Mouse (Mus musculus): ENCODE data around the gene Acly. TPM values are rescaled to one million over a fixed set of nuclear protein-coding genes. Genes with fewer than 3 reads are reported as not detected.

The Acly gene
- polyA plus RNA-seq, 1 experiment from 2014 or later: 70.4 TPM

DNA sequence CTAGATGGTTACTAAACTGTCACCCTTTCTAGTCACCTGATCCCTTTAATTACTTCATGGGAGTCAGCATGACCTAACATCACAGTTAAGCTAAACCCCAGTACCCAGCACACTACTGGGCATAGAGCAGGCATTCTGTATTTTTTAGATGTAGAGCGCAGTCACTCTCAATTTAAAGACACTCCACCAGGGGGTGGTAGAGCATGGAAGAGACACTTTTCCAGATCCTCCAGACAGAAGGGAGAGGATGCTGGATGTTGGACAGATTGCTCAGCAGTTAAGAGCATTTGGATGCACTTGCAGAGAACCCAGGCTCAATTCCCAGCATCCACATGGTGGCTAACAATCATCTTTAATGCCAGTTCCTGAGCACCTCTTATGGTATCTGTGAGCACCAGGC is 15.4 kb downstream of the Acly start:
- Histone ChIP-seq H3K4me3 (ENCODE audit: inconsistent target) (no peak overlapping the region), H3K36me3 (ENCODE audit: inconsistent target) (peaks cover 96% of the 10 kb centered on the region)
- 100% methylated on average over 1 of the region's 1 CpGs for WGBS (ENCODE audit: missing documents)

DNA sequence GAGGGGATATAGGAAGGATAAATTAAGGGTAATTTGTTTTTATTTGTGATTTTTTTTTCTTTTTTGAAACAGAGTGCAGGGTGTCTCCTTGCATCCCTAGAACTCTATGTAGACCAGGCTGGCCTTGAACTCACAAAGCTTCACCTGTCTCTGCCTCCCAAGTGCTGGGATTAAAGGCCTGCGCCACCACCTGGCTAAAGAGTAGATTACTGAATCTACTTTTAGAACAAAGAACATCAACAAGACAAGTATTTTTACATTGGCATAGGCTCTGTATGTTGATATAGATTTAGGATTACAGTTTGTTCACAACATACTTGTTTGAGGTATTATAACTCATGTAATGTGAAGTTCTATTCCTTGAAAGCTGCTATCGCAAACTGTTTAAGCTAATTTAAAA is 17.2 kb downstream of the Acly start:
- 94% methylated on average over 2 of the region's 2 CpGs for WGBS (ENCODE audit: missing documents)
- H3K4me3 ChIP-seq (ENCODE audit: inconsistent target): no peak overlapping the region
- H3K79me2 ChIP-seq (ENCODE audit: inconsistent target): no peaks in the 10 kb centered on the region
- no peak overlapping the region for H3K27ac ChIP-seq
- H3K36me3 ChIP-seq (ENCODE audit: inconsistent target): peaks cover 86% of the 10 kb centered on the region

More for the DNA sequence above, 15.4 kb downstream of the Acly start:
- Histone ChIP-seq H3K27ac (no peak overlapping the region), H3K79me2 (ENCODE audit: inconsistent target) (no peaks in the 10 kb centered on the region)

DNA sequence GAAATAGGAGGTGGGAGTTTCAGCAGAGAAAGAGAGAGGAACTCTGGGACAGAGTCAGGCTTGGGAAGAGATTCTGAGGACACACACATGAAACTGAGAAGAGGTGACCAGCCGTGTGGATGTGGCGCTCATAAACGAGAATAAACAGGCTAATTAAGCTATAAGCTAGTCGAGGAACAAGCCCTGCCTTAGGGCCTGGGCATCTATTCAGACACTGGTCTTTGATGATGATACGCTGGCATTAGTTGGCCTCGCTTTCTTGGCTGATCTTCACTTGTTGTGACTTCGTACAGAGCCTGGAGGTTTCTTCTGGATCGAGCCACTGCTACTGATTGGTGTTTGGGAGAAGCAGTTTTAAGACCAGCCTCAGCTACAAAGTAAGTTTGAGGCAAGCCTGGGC is 21.8 kb downstream of the Acly start:
- H3K4me3 ChIP-seq (ENCODE audit: inconsistent target): no peak overlapping the region
- H3K79me2 ChIP-seq (ENCODE audit: inconsistent target): no peaks in the 10 kb centered on the region
- peaks cover 85% of the 10 kb centered on the region for H3K36me3 ChIP-seq (ENCODE audit: inconsistent target)
- whole genome bisulfite sequencing (ENCODE audit: missing documents): 98% methylated on average over 8 of the region's 8 CpGs
- H3K27ac ChIP-seq: no peak overlapping the region

- Histone ChIP-seq H3K27ac (no peak overlapping the region), H3K4me3 (ENCODE audit: inconsistent target) (no peak overlapping the region), H3K79me2 (ENCODE audit: inconsistent target) (no peaks in the 10 kb centered on the region), H3K36me3 (ENCODE audit: inconsistent target) (peaks cover 85% of the 10 kb centered on the region)
- 95% methylated on average over 11 of the region's 12 CpGs for WGBS (ENCODE audit: missing documents)
These were observed 22.7 kb downstream of the Acly start for GRCm38 (mm10) chr11:100504990-100505660.

DNA sequence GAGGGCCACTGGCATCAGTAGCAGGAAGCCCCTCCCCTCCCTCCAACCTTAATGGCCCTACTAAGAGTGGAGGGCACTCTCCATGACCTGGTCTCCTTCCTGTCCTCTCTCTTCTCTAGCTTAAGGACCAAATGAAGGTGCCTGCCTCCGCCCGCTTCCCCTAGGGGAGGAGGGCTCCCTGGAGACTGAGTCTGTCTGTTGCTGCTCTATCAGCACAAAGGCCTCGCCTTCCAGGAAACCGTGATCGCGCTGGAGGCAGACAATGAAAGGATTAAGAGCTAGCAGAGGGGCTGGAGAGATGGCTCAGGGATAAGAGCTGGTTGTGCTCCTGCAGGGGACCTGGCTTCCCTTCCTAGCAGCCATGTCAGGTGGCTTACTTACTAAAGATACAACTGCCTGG is 26.5 kb downstream of the Acly start:
- H3K79me2 ChIP-seq (ENCODE audit: inconsistent target): no peaks in the 10 kb centered on the region
- whole genome bisulfite sequencing (ENCODE audit: missing documents): 92% methylated on average over 6 of the region's 6 CpGs
- H3K4me3 ChIP-seq (ENCODE audit: inconsistent target): no peak overlapping the region
- H3K36me3 ChIP-seq (ENCODE audit: inconsistent target): peaks cover 87% of the 10 kb centered on the region
- H3K27ac ChIP-seq: no peak overlapping the region

- Histone ChIP-seq H3K27ac (no peak overlapping the region), H3K4me3 (ENCODE audit: inconsistent target) (no peak overlapping the region), H3K79me2 (ENCODE audit: inconsistent target) (no peaks in the 10 kb centered on the region), H3K36me3 (ENCODE audit: inconsistent target) (peaks cover 87% of the 10 kb centered on the region)
- WGBS (ENCODE audit: missing documents): 92% methylated on average over 7 of the region's 7 CpGs
These were observed 27.1 kb downstream of the Acly start for GRCm38 (mm10) chr11:100500651-100501050.

DNA sequence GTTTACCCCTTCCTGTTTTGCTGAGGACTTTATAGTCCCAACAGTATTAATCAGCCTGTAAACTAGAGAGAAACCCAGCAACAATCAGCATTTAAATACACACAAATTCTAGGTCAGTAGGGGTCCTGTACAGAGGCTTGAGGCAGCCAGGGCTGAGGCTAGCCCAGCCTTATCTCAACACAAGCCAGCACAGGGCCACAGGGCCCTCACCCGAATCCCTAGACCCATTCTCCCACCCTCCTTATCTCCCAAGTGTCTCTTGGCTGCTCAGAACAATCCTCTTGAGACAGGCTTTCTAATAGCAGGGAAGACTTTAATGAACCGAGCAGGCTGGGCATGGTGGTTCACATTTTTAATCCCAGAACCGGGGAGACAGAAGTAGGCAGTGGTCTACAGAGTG is 27.6 kb downstream of the Acly start:
- Histone ChIP-seq H3K79me2 (ENCODE audit: inconsistent target) (no peaks in the 10 kb centered on the region), H3K27ac (no peak overlapping the region)
- 96% methylated on average over 3 of the region's 3 CpGs for WGBS (ENCODE audit: missing documents)

GRCm38 (mm10) chr11:100493771-100494170 is 34.0 kb downstream of the Acly start:
- Histone ChIP-seq H3K27ac (no peak overlapping the region), H3K79me2 (ENCODE audit: inconsistent target) (no peaks in the 10 kb centered on the region), H3K36me3 (ENCODE audit: inconsistent target) (peaks cover 94% of the 10 kb centered on the region), H3K4me3 (ENCODE audit: inconsistent target) (no peak overlapping the region)
- 96% methylated on average over 12 of the region's 12 CpGs for WGBS (ENCODE audit: missing documents)

More for the DNA sequence above, 27.6 kb downstream of the Acly start:
- H3K36me3 ChIP-seq (ENCODE audit: inconsistent target): peaks cover 87% of the 10 kb centered on the region
- no peak overlapping the region for H3K4me3 ChIP-seq (ENCODE audit: inconsistent target)

GRCm38 (mm10) chr11:100490951-100491350 is 36.8 kb downstream of the Acly start:
- no peaks in the 10 kb centered on the region for H3K79me2 ChIP-seq (ENCODE audit: inconsistent target)
- peaks cover 84% of the 10 kb centered on the region for H3K36me3 ChIP-seq (ENCODE audit: inconsistent target)
- 99% methylated on average over 6 of the region's 6 CpGs for WGBS (ENCODE audit: missing documents)
- H3K4me3 ChIP-seq (ENCODE audit: inconsistent target): no peak overlapping the region
- no peak overlapping the region for H3K27ac ChIP-seq

- no peak overlapping the region for H3K27ac ChIP-seq
- H3K4me3 ChIP-seq (ENCODE audit: inconsistent target): no peak overlapping the region
- H3K36me3 ChIP-seq (ENCODE audit: inconsistent target): peaks cover 87% of the 10 kb centered on the region
- no peaks in the 10 kb centered on the region for H3K79me2 ChIP-seq (ENCODE audit: inconsistent target)
- 88% methylated on average over 8 of the region's 8 CpGs for WGBS (ENCODE audit: missing documents)
These were observed 41.8 kb downstream of the Acly start for GRCm38 (mm10) chr11:100485801-100486538.

DNA sequence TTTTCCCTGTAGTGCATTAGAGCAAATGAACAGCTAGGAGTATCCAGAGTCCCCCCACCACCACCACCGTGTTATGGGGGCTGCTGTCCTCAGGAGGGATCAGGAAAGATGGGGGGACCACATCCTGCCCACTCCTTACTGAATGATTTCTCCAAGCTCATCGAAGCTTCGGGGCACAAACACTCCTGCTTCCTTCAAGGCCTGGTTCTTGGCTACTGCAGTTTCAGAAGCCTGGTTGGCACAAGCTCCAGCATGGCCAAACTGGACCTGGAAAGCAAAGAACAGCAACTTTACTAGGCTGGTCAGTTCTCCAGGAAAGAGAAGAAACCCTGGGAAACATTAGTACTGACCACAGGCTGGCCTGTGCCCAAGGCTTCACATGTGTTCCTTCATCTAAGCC is 43.3 kb downstream of the Acly start:
- Histone ChIP-seq H3K36me3 (ENCODE audit: inconsistent target) (peaks cover 79% of the 10 kb centered on the region), H3K27ac (no peak overlapping the region), H3K4me3 (ENCODE audit: inconsistent target) (no peak overlapping the region), H3K79me2 (ENCODE audit: inconsistent target) (no peaks in the 10 kb centered on the region)
- WGBS (ENCODE audit: missing documents): 83% methylated on average over 3 of the region's 3 CpGs

- Histone ChIP-seq H3K4me3 (ENCODE audit: inconsistent target) (no peak overlapping the region), H3K27ac (no peak overlapping the region), H3K79me2 (ENCODE audit: inconsistent target) (no peaks in the 10 kb centered on the region), H3K36me3 (ENCODE audit: inconsistent target) (peaks cover 48% of the 10 kb centered on the region)
- WGBS (ENCODE audit: missing documents): 98% methylated on average over 7 of the region's 7 CpGs
These were observed 48.6 kb downstream of the Acly start for GRCm38 (mm10) chr11:100479152-100479551.

GRCm38 (mm10) chr11:100476281-100476680 is 51.5 kb downstream of the Acly start:
- H3K4me3 ChIP-seq (ENCODE audit: inconsistent target): no peak overlapping the region
- peaks cover 20% of the 10 kb centered on the region for H3K36me3 ChIP-seq (ENCODE audit: inconsistent target)
- H3K27ac ChIP-seq: no peak overlapping the region
- WGBS (ENCODE audit: missing documents): 100% methylated on average over 5 of the region's 5 CpGs
- H3K79me2 ChIP-seq (ENCODE audit: inconsistent target): peaks cover 10% of the 10 kb centered on the region

DNA sequence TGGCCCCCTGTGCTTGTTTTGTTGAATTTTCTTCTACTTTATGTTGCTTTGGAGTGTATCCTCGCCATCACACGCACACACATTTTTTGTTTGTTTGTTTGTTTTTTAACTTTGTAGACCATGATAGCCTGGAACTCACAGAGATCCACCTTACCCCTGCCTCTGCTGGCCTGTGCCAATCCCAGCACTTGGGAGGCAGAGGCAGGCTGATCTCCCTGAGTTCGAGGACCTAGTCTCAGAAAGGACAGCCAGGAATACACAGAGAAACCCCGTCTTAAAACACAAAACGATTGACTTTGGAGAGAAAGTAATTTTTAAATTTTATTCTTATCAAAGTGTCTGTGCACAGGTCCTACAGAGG is 54.9 kb downstream of the Acly start:
- H3K4me3 ChIP-seq (ENCODE audit: inconsistent target): peak overlapping the region; percentile 6; the same call in 1 of the 2 replicates
- WGBS (ENCODE audit: missing documents): 46% methylated on average over 5 of the region's 5 CpGs
- no peak overlapping the region for H3K27ac ChIP-seq
- no peaks in the 10 kb centered on the region; the same call in 1 of the 2 replicates for H3K36me3 ChIP-seq (ENCODE audit: inconsistent target)
- H3K79me2 ChIP-seq (ENCODE audit: inconsistent target): peaks cover 44% of the 10 kb centered on the region

DNA sequence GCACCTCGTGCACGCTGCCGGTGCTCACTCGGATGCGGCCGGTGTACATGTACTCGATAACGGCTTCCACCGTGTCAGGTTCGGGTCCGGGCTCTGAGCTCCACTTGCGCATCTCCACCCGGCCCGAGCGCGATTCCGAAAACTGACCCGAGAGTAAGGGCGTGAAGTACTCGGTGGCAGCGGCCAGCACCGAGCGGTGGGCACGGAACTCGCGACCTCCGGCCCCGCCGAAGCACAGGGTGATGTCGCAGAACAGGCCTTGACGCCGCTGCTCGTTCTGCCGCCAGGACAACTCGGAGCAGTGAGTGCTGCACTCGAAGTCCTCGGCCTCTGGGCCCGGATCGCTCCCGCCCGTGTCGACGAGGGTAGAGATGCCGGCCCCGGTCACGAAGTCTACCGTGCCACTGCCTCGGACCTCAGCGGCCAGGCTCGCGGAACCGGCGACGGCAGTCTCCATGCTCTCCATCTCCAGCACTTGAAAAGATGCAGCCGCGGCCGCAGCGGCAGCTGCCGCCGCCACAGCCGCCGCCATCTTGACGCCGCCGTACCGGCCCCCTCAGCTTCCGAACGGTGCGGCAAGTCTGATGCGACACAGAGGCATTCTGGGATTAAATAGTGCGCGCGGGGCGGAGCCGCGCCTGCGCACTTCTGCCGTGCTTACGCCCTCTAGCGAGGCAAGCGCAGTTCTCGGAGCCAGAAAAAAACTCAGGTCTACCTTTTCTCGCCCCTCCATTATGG is 55.4 kb downstream of the Acly start, which contains the start of gene Klhl11:
TSS of gene Klhl11 (minus strand) at position 545 of the 738 bp plus-strand sequence.
- Histone ChIP-seq H3K36me3 (ENCODE audit: inconsistent target) (no peaks in the 10 kb centered on the region), H3K4me3 (ENCODE audit: inconsistent target) (peak within 1 kb of the TSS; percentile 44), H3K79me2 (ENCODE audit: inconsistent target) (peaks cover 50% of the 10 kb centered on the region), H3K27ac (no peak within 1 kb of the TSS)
- 1% methylated on average over 83 of the region's 83 CpGs for WGBS (ENCODE audit: missing documents)

All from macrophage (primary cell).